Mouse (Mus musculus): ENCODE measurements at regions not wholly inside any gene's neighbourhood (a gene's known extent, or its start where the extent isn't known, plus 50 kb on each side); places are given as distances from the start of the nearest gene placed in this dataset.

DNA sequence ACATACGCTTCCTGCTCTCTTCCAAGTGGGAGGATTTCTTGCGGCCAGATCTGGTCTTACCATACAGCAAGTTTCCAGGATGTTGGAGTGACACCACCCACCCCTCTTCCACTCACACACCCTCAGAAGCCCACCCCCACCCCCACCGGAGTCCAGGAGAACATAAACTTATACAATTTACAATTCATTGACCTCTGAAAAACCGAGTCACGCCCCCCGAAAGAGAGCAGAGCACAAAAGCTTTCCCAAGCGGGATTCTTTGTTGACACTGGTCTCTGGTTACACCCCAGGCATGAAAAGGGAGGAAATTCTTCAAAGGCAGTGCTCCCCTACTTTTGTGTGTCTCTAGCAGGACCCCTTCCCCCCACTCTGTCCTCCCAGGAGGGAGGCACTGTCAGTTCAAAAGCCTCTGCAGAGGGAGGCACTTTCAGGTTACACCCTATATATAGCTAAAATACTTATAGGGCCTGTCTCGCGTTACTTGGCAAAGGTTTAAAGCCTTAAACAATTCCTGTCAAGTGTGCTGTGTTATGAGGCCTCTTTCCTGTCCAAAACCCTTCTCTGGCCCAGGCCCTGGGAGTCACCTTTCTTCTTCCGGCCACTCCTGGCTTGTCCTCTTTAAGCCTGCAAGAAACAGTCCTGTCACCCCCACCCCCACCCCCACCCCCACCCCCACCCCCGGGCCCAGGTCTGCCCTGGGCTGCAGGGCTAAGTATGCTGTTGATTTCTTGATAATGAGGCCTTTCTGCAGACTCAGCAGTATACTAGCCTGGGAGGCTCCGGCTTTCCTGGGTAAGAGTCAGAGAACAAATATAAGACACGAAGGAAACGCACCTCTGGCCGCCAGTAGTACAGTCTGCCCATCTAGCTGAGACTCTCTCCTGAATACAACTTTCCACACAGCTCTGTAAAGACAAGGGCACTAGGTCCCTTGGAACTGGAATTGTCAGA, 63.6 kb upstream of the Klf3 start:
- DNase-seq (ENCODE audit: low spot score), result no peak

DNA sequence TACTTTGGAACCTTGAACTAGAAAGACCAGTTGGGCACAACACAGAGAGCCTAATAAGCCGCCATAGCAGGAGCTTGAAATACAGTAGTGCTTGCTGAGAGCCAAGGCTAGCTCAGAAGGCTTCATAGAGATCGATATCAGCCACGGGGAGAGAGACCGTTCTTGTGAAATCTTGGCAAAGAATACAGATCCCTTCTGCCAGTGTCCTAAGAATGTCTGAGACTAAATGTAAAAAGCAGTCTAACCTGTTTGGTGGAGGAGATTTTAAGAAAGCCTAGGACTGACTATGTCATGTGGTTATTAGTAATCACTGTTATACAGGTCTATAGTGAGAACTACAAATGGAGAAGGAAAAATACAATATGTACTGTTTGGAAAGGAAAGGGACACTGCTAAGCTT, 59.1 kb upstream of the Klf3 start:
- DNase-seq (ENCODE audit: low spot score), result no peak

DNA sequence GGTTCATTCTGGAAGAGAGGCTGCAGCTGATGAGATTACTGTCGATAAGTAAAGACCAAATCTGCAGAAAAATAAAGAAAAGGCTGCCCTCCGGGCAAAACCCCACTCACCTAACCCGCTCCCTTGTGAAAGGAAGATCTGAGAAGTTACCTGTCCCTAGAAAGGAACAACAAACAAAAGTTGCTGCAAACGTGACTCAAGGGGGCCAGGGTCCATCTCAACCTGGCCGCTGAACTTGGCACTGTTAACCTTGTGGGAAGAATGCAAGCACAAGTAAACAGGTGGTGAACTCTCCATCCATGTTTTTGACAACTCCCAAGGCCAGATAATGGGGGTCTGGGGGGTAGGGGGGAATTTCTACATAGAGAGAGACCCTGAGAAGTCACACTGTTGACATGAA, 58.7 kb upstream of the Klf3 start:
- DNase-seq (ENCODE audit: low spot score), result no peak

DNA sequence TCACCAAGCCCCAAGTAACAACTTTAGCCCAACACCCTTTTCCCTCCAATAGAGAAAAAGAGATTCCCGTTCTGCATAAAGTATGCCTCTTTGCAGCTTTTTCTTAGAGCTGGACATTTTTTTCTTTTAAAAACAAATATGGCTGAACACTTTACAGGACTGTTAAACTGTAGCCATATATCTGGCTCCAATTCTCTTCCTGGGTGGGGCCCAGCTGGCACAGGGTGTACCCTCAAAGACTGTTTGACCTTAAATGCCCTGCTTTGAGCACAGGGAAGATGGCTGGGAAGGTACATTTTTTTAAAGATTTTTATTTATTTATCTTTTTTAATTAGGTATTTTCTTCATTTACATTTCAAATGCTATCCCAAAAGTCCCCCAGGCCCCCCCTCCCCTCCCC, 55.7 kb upstream of the Klf3 start:
- no peak for DNase-seq (ENCODE audit: low spot score)

DNA sequence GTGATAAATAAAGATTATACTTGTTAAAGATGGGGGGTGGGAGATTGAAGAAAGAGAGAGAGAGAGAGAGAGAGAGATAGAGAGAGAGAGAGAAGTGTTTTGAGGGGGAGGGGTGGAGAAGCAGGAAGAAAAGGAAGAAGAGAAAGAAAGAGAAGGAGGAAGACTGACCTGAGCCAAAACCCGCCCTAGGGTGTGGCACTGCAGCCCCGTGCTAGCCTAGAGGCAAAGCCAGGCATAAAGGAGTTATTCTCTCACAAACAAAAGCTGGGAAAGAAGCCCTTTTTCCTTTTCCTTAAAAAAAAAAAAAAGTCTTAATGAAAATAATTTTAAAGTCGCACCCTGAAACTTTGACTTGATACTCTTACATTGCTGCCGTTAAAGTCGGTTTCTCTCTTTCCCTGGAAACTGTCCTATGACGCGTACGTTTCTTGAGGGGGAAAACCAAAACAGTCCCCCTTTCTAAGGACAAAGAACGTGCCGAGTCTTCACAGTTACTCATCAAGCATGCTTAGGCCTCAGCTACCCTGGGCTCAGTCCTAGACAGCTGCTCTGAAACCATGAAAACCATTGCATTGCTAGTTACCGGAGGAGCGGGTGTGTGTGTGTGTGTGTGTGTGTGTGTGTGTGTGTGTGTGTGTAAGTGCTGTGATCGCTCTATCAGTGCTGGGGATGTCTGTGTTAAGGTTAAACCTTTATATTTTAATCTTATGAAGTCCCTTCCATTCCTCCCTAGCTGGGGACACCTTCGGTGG, 53.6 kb upstream of the Klf3 start:
- no peak for DNase-seq (ENCODE audit: low spot score)

DNA sequence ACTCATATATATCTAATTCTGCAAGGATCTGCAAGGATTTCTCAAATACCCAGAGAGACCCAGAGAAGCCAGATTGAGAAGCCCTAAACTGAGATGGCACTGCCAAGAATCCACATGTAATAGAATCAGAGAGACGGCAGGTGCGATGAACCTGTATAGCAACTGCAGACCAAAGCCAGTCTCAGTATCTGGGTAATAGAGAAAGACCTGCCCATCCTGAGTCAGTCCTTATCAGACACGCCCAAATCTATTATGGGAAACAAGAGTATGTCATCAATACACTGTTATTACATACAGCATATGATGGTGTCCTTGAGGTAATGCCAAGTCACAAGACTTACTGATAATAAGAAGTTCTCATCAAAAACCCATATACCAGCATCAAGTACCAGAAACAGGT, 52.8 kb upstream of the Klf3 start:
- no peak for DNase-seq (ENCODE audit: low spot score)

DNA sequence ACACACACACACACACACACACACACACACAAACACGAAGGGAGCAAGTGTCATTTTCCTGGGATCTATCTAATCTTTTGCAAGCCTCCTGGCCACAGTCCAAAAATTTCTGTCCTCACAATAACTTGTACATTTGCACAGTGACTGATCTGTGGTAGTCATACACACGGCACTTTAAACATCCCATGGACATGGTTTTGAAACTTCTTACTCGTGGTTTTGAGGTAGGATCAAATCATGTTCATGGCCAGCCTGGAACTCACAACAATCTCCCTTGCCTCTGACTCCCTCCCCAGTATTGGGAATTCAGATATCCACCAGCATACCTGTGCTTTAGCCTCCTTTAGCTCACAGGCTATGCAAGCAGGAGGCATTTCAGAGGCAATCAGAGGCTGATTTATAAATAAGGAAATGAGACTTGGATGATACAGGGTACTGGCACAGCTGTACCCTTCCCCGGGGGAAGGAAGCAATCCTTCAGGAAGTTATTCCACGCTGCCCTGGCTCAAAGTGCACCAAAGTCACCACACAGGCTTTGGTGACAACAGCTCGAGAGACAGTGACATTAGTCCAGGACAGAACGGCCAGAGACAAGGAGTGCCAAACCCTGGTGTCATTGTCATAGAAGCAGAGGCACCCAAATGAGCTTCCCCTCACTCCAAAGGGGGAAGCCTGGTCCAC, 52.1 kb upstream of the Klf3 start:
- no peak for DNase-seq (ENCODE audit: low spot score)

DNA sequence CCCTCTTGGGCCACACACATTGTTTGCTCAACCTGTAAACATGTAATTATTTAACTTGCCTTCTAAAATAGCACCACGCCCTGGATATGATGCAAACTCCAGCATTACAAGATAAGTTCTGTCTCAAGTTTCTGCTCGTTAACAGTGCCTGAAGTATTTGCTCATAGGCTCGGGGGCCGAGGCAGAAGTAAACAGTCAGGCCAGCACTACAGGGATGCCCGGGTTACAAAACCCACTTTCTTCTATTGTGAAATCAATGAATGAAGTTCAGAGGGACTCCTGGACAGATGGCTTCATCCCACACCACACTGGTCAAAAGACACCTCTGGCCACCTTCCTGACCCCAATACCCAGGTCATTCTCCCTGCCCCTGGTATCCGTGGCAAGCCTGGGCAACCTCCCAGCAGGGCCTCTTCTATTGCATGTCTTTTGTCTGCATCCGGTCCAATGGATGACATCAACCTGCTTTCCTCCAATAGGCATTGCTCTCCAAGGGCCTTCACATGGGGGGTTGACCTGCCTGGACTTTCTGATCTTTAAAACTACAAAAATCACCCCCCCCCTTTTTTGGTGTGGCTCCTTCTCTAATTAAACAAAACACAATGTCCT, 49.9 kb upstream of the Klf3 start:
- no peak for DNase-seq (ENCODE audit: low spot score)
